26 mouse cellular contexts compared by ENCODE assay signal in genomic region chr3:96360816-96361215, GRCm38 (mm10).
DNase-seq lines count a peak whose midpoint lies in the region; ATAC-seq and TF ChIP-seq lines count a peak whose summit lies in the region.
"Had no signal": no experiment of that assay in that cellular context is flagged by ENCODE, and none has a peak within 500 bp of the region (broad histone marks: within the 10 kb centered on the region; RNA-seq: fewer than 3 reads in every experiment).

No protein-coding gene starts in this region.

- no peak overlapping the region for H3K27ac ChIP-seq in forebrain, embryonic 11.5 days (ENCODE audit: low read depth, low read length)
- H3K27ac ChIP-seq in forebrain, embryonic 13.5 days: no peak overlapping the region
- H3K27ac ChIP-seq in intestine, embryonic 14.5 days (ENCODE audit: low read depth): no peak overlapping the region
- H3K27ac ChIP-seq in intestine, postnatal 0 days (ENCODE audit: low read depth, low read length): no peak overlapping the region
- H3K27ac ChIP-seq in midbrain, embryonic 11.5 days (ENCODE audit: low read depth, low read length): no peak overlapping the region
- no peak overlapping the region for H3K27ac ChIP-seq in midbrain, embryonic 16.5 days (ENCODE audit: low read length)
- H3K27ac ChIP-seq in embryonic facial prominence, embryonic 10.5 days (replicated peaks): no peak overlapping the region
- H3K27ac ChIP-seq: embryonic facial prominence, embryonic 12.5 days; hindbrain, embryonic 13.5 days; kidney, postnatal 0 days; limb, embryonic 15.5 days; liver, embryonic 14.5 days had no signal

- no peak overlapping the region for H3K9ac ChIP-seq in forebrain, embryonic 11.5 days (ENCODE audit: low read length)
- no peak overlapping the region for H3K9ac ChIP-seq in forebrain, embryonic 13.5 days
- H3K9ac ChIP-seq in intestine, embryonic 14.5 days (ENCODE audit: low read length): no peak overlapping the region
- no peak overlapping the region for H3K9ac ChIP-seq in intestine, postnatal 0 days (ENCODE audit: low read depth, low read length)
- no peak overlapping the region for H3K9ac ChIP-seq in midbrain, embryonic 11.5 days (ENCODE audit: low read length)
- no peak overlapping the region for H3K9ac ChIP-seq in midbrain, embryonic 16.5 days (ENCODE audit: low read depth, low read length)
- H3K9ac ChIP-seq: embryonic facial prominence, embryonic 12.5 days; hindbrain, embryonic 13.5 days; limb, embryonic 15.5 days; liver, embryonic 14.5 days; lung, embryonic 14.5 days had no signal

- peaks cover 7% of the 10 kb centered on the region for H3K27me3 ChIP-seq in forebrain, embryonic 11.5 days (ENCODE audit: control insufficient read depth, insufficient read depth, low read length)
- H3K27me3 ChIP-seq in forebrain, embryonic 13.5 days: peaks cover 27% of the 10 kb centered on the region
- peaks cover 16% of the 10 kb centered on the region for H3K27me3 ChIP-seq in intestine, embryonic 14.5 days (replicated peaks; ENCODE audit: control insufficient read depth, insufficient read depth, low read length)
- H3K27me3 ChIP-seq in intestine, postnatal 0 days (replicated peaks; ENCODE audit: control insufficient read depth, insufficient read depth, low read length): peaks cover 13% of the 10 kb centered on the region; the same call in 1 of the 2 replicates
- H3K27me3 ChIP-seq in midbrain, embryonic 11.5 days (ENCODE audit: control insufficient read depth, insufficient read depth, low read length): peaks cover 3% of the 10 kb centered on the region; the same call in 1 of the 2 replicates
- peaks cover 11% of the 10 kb centered on the region for H3K27me3 ChIP-seq in midbrain, embryonic 16.5 days (ENCODE audit: control insufficient read depth, insufficient read depth, low read depth, low read length)
- H3K27me3 ChIP-seq in embryonic facial prominence, embryonic 10.5 days (replicated peaks; ENCODE audit: low read depth, poor library complexity, severe bottlenecking): peaks cover 15% of the 10 kb centered on the region; the same call in 1 of the 2 replicates
- H3K27me3 ChIP-seq: Patski had no signal

- WGBS in forebrain, embryonic 11.5 days: 75% methylated on average over 3 of the region's 3 CpGs
- WGBS in forebrain, embryonic 13.5 days: 64% methylated on average over 3 of the region's 3 CpGs
- 68% methylated on average over 3 of the region's 3 CpGs for WGBS in intestine, embryonic 14.5 days
- 54% methylated on average over 3 of the region's 3 CpGs for WGBS in intestine, postnatal 0 days
- 71% methylated on average over 3 of the region's 3 CpGs for WGBS in midbrain, embryonic 11.5 days
- 70% methylated on average over 3 of the region's 3 CpGs for WGBS in midbrain, embryonic 16.5 days
- 63% methylated on average over 3 of the region's 3 CpGs for WGBS in embryonic facial prominence, embryonic 10.5 days

- no peak overlapping the region for H3K4me2 ChIP-seq in forebrain, embryonic 11.5 days (ENCODE audit: low read depth, low read length, severe bottlenecking)
- no peak overlapping the region for H3K4me2 ChIP-seq in forebrain, embryonic 13.5 days
- no peak overlapping the region for H3K4me2 ChIP-seq in intestine, embryonic 14.5 days (ENCODE audit: low read length)
- no peak overlapping the region for H3K4me2 ChIP-seq in intestine, postnatal 0 days (replicated peaks; ENCODE audit: low read depth)
- no peak overlapping the region for H3K4me2 ChIP-seq in midbrain, embryonic 11.5 days
- H3K4me2 ChIP-seq in midbrain, embryonic 16.5 days (ENCODE audit: low read length): no peak overlapping the region
- H3K4me2 ChIP-seq: embryonic facial prominence, embryonic 12.5 days; heart, embryonic 11.5 days; hindbrain, embryonic 13.5 days; limb, embryonic 15.5 days; lung, embryonic 14.5 days had no signal

- TF ChIP-seq CTCF in intestine, postnatal 0 days (IDR thresholded peaks at IDR 0.05; ENCODE audit: low read depth): no peak

- no peak overlapping the region for H3K4me3 ChIP-seq in forebrain, embryonic 11.5 days (ENCODE audit: low read depth, low read length)
- H3K4me3 ChIP-seq in forebrain, embryonic 13.5 days: no peak overlapping the region
- H3K4me3 ChIP-seq in intestine, embryonic 14.5 days (ENCODE audit: low read depth, low read length): no peak overlapping the region
- H3K4me3 ChIP-seq in intestine, postnatal 0 days (ENCODE audit: low read depth, low read length): no peak overlapping the region
- no peak overlapping the region for H3K4me3 ChIP-seq in midbrain, embryonic 11.5 days (ENCODE audit: low read depth, low read length)
- no peak overlapping the region for H3K4me3 ChIP-seq in midbrain, embryonic 16.5 days (ENCODE audit: low read depth, low read length)
- H3K4me3 ChIP-seq in embryonic facial prominence, embryonic 10.5 days: no peak overlapping the region
- H3K4me3 ChIP-seq: embryonic facial prominence, embryonic 12.5 days; hindbrain, embryonic 13.5 days; limb, embryonic 15.5 days had no signal

- 0 out of 2 replicates have a peak, but pooled peaks have one; percentile 10 for ATAC-seq in forebrain, embryonic 11.5 days (replicated peaks; ENCODE audit: low FRiP score)
- no peak for ATAC-seq in forebrain, embryonic 13.5 days
- ATAC-seq in intestine, embryonic 14.5 days (replicated peaks; ENCODE audit: low FRiP score, low TSS enrichment, low read depth): peak; percentile 12; the same call in 1 of the 2 replicates
- ATAC-seq in intestine, postnatal 0 days: no peak
- ATAC-seq in midbrain, embryonic 11.5 days (ENCODE audit: low FRiP score): 0 out of 2 replicates have a peak, but pooled peaks have one; percentile 7
- no peak for ATAC-seq in midbrain, embryonic 16.5 days
- ATAC-seq: Patski had no signal

- H3K36me3 ChIP-seq in forebrain, embryonic 11.5 days (ENCODE audit: control insufficient read depth, insufficient read depth, low read length): no peaks in the 10 kb centered on the region
- no peaks in the 10 kb centered on the region for H3K36me3 ChIP-seq in forebrain, embryonic 13.5 days (ENCODE audit: poor library complexity, severe bottlenecking)
- no peaks in the 10 kb centered on the region for H3K36me3 ChIP-seq in intestine, embryonic 14.5 days (ENCODE audit: control insufficient read depth, insufficient read depth, low read length)
- H3K36me3 ChIP-seq in intestine, postnatal 0 days (ENCODE audit: control insufficient read depth, insufficient read depth): no peaks in the 10 kb centered on the region
- no peaks in the 10 kb centered on the region for H3K36me3 ChIP-seq in midbrain, embryonic 11.5 days (ENCODE audit: control insufficient read depth, insufficient read depth, low read length)
- no peaks in the 10 kb centered on the region for H3K36me3 ChIP-seq in midbrain, embryonic 16.5 days (ENCODE audit: control insufficient read depth, insufficient read depth, low read length)
- H3K36me3 ChIP-seq in embryonic facial prominence, embryonic 10.5 days (replicated peaks): no peaks in the 10 kb centered on the region
- H3K36me3 ChIP-seq: embryonic facial prominence, embryonic 12.5 days; G1E; hindbrain, embryonic 13.5 days; limb, embryonic 15.5 days had no signal

- H3K4me1 ChIP-seq in forebrain, embryonic 11.5 days (replicated peaks; ENCODE audit: control insufficient read depth, insufficient read depth, low read length): no peaks in the 10 kb centered on the region
- H3K4me1 ChIP-seq in forebrain, embryonic 13.5 days: no peaks in the 10 kb centered on the region
- H3K4me1 ChIP-seq in intestine, embryonic 14.5 days (replicated peaks; ENCODE audit: control insufficient read depth, insufficient read depth, low read length): no peaks in the 10 kb centered on the region
- H3K4me1 ChIP-seq in intestine, postnatal 0 days (replicated peaks; ENCODE audit: control insufficient read depth, insufficient read depth, low read length): no peaks in the 10 kb centered on the region
- H3K4me1 ChIP-seq in midbrain, embryonic 11.5 days (ENCODE audit: control insufficient read depth, insufficient read depth, low read length): no peaks in the 10 kb centered on the region
- no peaks in the 10 kb centered on the region for H3K4me1 ChIP-seq in midbrain, embryonic 16.5 days (ENCODE audit: control insufficient read depth, insufficient read depth, low read length)
- H3K4me1 ChIP-seq in embryonic facial prominence, embryonic 10.5 days: no peaks in the 10 kb centered on the region
- H3K4me1 ChIP-seq: embryonic facial prominence, embryonic 12.5 days; hindbrain, embryonic 13.5 days; limb, embryonic 15.5 days had no signal

- no peaks in the 10 kb centered on the region for H3K9me3 ChIP-seq in forebrain, embryonic 11.5 days (ENCODE audit: control insufficient read depth, low read length)
- H3K9me3 ChIP-seq in forebrain, embryonic 13.5 days (replicated peaks): no peaks in the 10 kb centered on the region
- H3K9me3 ChIP-seq in intestine, embryonic 14.5 days (ENCODE audit: control insufficient read depth, low read length): no peaks in the 10 kb centered on the region
- H3K9me3 ChIP-seq in intestine, postnatal 0 days (ENCODE audit: control insufficient read depth): no peaks in the 10 kb centered on the region
- H3K9me3 ChIP-seq in midbrain, embryonic 11.5 days (ENCODE audit: control insufficient read depth, low read length): no peaks in the 10 kb centered on the region
- H3K9me3 ChIP-seq in midbrain, embryonic 16.5 days (replicated peaks; ENCODE audit: control insufficient read depth, low read length, poor library complexity, severe bottlenecking): no peaks in the 10 kb centered on the region
- no peaks in the 10 kb centered on the region for H3K9me3 ChIP-seq in embryonic facial prominence, embryonic 10.5 days
- H3K9me3 ChIP-seq: embryonic facial prominence, embryonic 12.5 days; hindbrain, embryonic 13.5 days; limb, embryonic 15.5 days had no signal

- DNase-seq in forebrain, embryonic 11.5 days (ENCODE audit: low spot score): no peak
- no peak for DNase-seq in intestine, embryonic 14.5 days (ENCODE audit: low spot score)
- peak; percentile 77 for DNase-seq in midbrain, embryonic 11.5 days (ENCODE audit: low spot score, missing footprints)
- peak; percentile 4 for DNase-seq in embryonic facial prominence, embryonic 10.5 days (ENCODE audit: low spot score)
- DNase-seq in thymus, postnatal 36 days: no peak
- DNase-seq: adrenal gland, postnatal 10 days; cerebellum, adult 9-10 months; cerebellum, postnatal 36 days; gastrocnemius, postnatal 14 days; kidney, adult 11 months; layer of hippocampus, postnatal 36 days; left cerebral cortex, postnatal 4 days; lung, embryonic 14.5 days; lung, postnatal 14 days; thymus, postnatal 25 days had no signal

Comparison
In these comparisons a context has a peak if more than half of its experiments do, and no peak if none do; other contexts are left out.
1. ATAC-seq: peak in forebrain, embryonic 11.5 days (single experiment), intestine, embryonic 14.5 days (single experiment) and midbrain, embryonic 11.5 days (single experiment); none in forebrain, embryonic 13.5 days (single experiment), intestine, postnatal 0 days (single experiment) and midbrain, embryonic 16.5 days (single experiment).
2. DNase-seq: peak in midbrain, embryonic 11.5 days (single experiment) and embryonic facial prominence, embryonic 10.5 days (single experiment); none in forebrain, embryonic 11.5 days (single experiment), intestine, embryonic 14.5 days (single experiment) and thymus, postnatal 36 days (0 of 2).